Mouse (Mus musculus) embryonic facial prominence, embryonic 11.5 days (tissue): ENCODE measurements around the gene Ugt1a8. TPM values are rescaled to one million over a fixed set of nuclear protein-coding genes. Genes with fewer than 3 reads are reported as not detected.
A peak's percentile ranks its signal among the peaks of the same experiment; 100 is the strongest.
"Not testable (repeated sequence)": the region's sequence is repeated elsewhere in the genome, so short reads cannot be mapped to it uniquely, and the experiment has no call there.

Experiments used
- ATAC-seq: fragments of 200-750 bp; cut with Nextera tagmentation; replicated peaks from 2 replicates; pipeline ENCODE4 v1.8.0; 2017; ENCODE audit warnings: low read depth; ENCODE audit not compliant: insufficient number of reproducible peaks, low FRiP score, low TSS enrichment
- DNase-seq: peaks from one replicate; pipeline ENCODE4 v3.0.0-alpha.2; 2015; ENCODE audit warnings: low spot score
- H3K27ac ChIP-seq: fragments of 300-500 bp; sonication (generic); replicated peaks from 2 replicates; pipeline ENCODE4 v1.5.1; 2014; ENCODE audit warnings: mild to moderate bottlenecking, low read depth, low read length, control low read depth
- H3K27me3 ChIP-seq: fragments of 300-500 bp; sonication (generic); 2 replicates; pipeline ENCODE4 v1.6.1; 2014; ENCODE audit warnings: mild to moderate bottlenecking, low read length, moderate library complexity, mixed read lengths; ENCODE audit not compliant: control insufficient read depth, insufficient read depth
- H3K36me3 ChIP-seq: fragments of 300-500 bp; sonication (generic); replicated peaks from 2 replicates; pipeline ENCODE4 v1.6.1; 2014; ENCODE audit warnings: low read depth, mild to moderate bottlenecking, low read length, moderate library complexity, mixed read lengths; ENCODE audit not compliant: control insufficient read depth, insufficient read depth
- H3K4me1 ChIP-seq: fragments of 300-500 bp; sonication (generic); 2 replicates; pipeline ENCODE4 v1.6.1; 2014; ENCODE audit warnings: low read length, mixed read lengths; ENCODE audit not compliant: control insufficient read depth, insufficient read depth
- H3K4me2 ChIP-seq: fragments of 300-500 bp; sonication (generic); 2 replicates; pipeline ENCODE4 v1.6.1; 2014; ENCODE audit warnings: low read depth, mild to moderate bottlenecking, control low read depth, low read length, moderate library complexity
- H3K4me3 ChIP-seq: fragments of 300-500 bp; sonication (generic); 2 replicates; pipeline ENCODE4 v1.5.1; 2014; ENCODE audit warnings: low read depth, low read length, control low read depth
- H3K9ac ChIP-seq: fragments of 300-500 bp; sonication (generic); replicated peaks from 2 replicates; pipeline ENCODE4 v1.6.1; 2014; ENCODE audit warnings: mild to moderate bottlenecking, control low read depth, low read length
- H3K9me3 ChIP-seq: fragments of 300-500 bp; sonication (generic); replicated peaks from 2 replicates; pipeline ENCODE4 v1.6.1; 2016; ENCODE audit warnings: mild to moderate bottlenecking, low read length, inconsistent platforms, mixed read lengths; ENCODE audit not compliant: control insufficient read depth
- WGBS: fragments of 180-500 bp; shearing (Covaris S2); extraction: QIAGEN DNeasy Blood & Tissue Kit; methylation state at CpG from one replicate; pipeline ENCODE4 v1.1.7; 2014; 5-methylcytosine and 5-hydroxymethylcytosine counted together
- polyA plus RNA-seq: library from polyadenylated mRNA; unstranded; fragments of >200 nt; fragmentation: Nextera tagmentation; extraction: Ambion mirVana; gene quantifications from 2 replicates; pipeline ENCODE4 v1.2.1, GENCODE M21; 2014

Ugt1a8 gene
- polyA plus RNA-seq, 1 experiment from 2014 or later, result not detected

- no peak for DNase-seq
- Histone ChIP-seq H3K4me2 (no peak overlapping the region), H3K36me3 (no peaks in the 10 kb centered on the region), H3K27ac (no peak overlapping the region), H3K9ac (no peak overlapping the region), H3K4me3 (no peak overlapping the region), H3K27me3 (no peaks in the 10 kb centered on the region), H3K4me1 (no peaks in the 10 kb centered on the region), H3K9me3 (no peaks in the 10 kb centered on the region)
- ATAC-seq, result no peak
- WGBS, result 80% methylated on average over 2 of the region's 2 CpGs
Measured at GRCm38 (mm10) chr1:88074471-88074870, 13.1 kb upstream of the Ugt1a8 start.

GRCm38 (mm10) chr1:88077128-88077527, 10.5 kb upstream of the Ugt1a8 start:
- WGBS, result 85% methylated on average over 1 of the region's 1 CpGs
- DNase-seq, result no peak
- no peaks in the 10 kb centered on the region for H3K4me1 ChIP-seq
- no peaks in the 10 kb centered on the region for H3K9me3 ChIP-seq
- H3K4me3 ChIP-seq, result no peak overlapping the region
- no peak overlapping the region for H3K4me2 ChIP-seq
- no peak for ATAC-seq
- no peaks in the 10 kb centered on the region for H3K36me3 ChIP-seq
- no peak overlapping the region for H3K27ac ChIP-seq
- no peaks in the 10 kb centered on the region for H3K27me3 ChIP-seq
- H3K9ac ChIP-seq, result no peak overlapping the region

GRCm38 (mm10) chr1:88081670-88082069, 5.9 kb upstream of the Ugt1a8 start:
- 82% methylated on average over 1 of the region's 1 CpGs for WGBS
- Histone ChIP-seq H3K9ac (no peak overlapping the region), H3K4me3 (no peak overlapping the region), H3K36me3 (no peaks in the 10 kb centered on the region), H3K4me2 (no peak overlapping the region), H3K27me3 (no peaks in the 10 kb centered on the region), H3K9me3 (no peaks in the 10 kb centered on the region), H3K4me1 (no peaks in the 10 kb centered on the region), H3K27ac (no peak overlapping the region)
- ATAC-seq, result no peak
- DNase-seq, result no peak

GRCm38 (mm10) chr1:88086125-88086524, 1.5 kb upstream of the Ugt1a8 start:
- H3K9me3 ChIP-seq, result no peaks in the 10 kb centered on the region
- H3K4me2 ChIP-seq, result no peak overlapping the region
- ATAC-seq (no peak), DNase-seq (no peak)
- 71% methylated on average over 1 of the region's 1 CpGs for WGBS
- no peaks in the 10 kb centered on the region for H3K4me1 ChIP-seq
- no peaks in the 10 kb centered on the region for H3K27me3 ChIP-seq
- no peaks in the 10 kb centered on the region for H3K36me3 ChIP-seq
- H3K27ac ChIP-seq, result no peak overlapping the region
- H3K4me3 ChIP-seq, result no peak overlapping the region
- no peak overlapping the region for H3K9ac ChIP-seq

GRCm38 (mm10) chr1:88092341-88092740, 4.7 kb downstream of the Ugt1a8 start:
- no peaks in the 10 kb centered on the region for H3K27me3 ChIP-seq
- no peaks in the 10 kb centered on the region for H3K4me1 ChIP-seq
- ATAC-seq (no peak), DNase-seq (no peak)
- no peak overlapping the region for H3K4me2 ChIP-seq
- H3K9ac ChIP-seq, result no peak overlapping the region
- no peak overlapping the region for H3K4me3 ChIP-seq
- no peaks in the 10 kb centered on the region for H3K9me3 ChIP-seq
- H3K36me3 ChIP-seq, result no peaks in the 10 kb centered on the region
- H3K27ac ChIP-seq, result no peak overlapping the region

GRCm38 (mm10) chr1:88094270-88094676, 6.7 kb downstream of the Ugt1a8 start:
- H3K9ac ChIP-seq, ATAC-seq, DNase-seq: not testable (repeated sequence)

GRCm38 (mm10) chr1:88094941-88095492, 7.4 kb downstream of the Ugt1a8 start, which contains the start of gene Ugt1a7c:
Ugt1a7c (plus strand) TSS chr1:88095062.
- DNase-seq (peak; percentile 24), ATAC-seq (no peak)
- H3K4me2 ChIP-seq, result no peak within 1 kb of the TSS
- H3K9me3 ChIP-seq, result no peaks in the 10 kb centered on the region
- no peaks in the 10 kb centered on the region for H3K27me3 ChIP-seq
- no peaks in the 10 kb centered on the region for H3K4me1 ChIP-seq
- no peaks in the 10 kb centered on the region for H3K36me3 ChIP-seq
- H3K27ac ChIP-seq, result no peak within 1 kb of the TSS
- no peak within 1 kb of the TSS for H3K4me3 ChIP-seq
- WGBS, result 52% methylated on average over 10 of the region's 10 CpGs
- no peak within 1 kb of the TSS; the same call in 1 of the 2 replicates for H3K9ac ChIP-seq

More at GRCm38 (mm10) chr1:88094270-88094676, 6.7 kb downstream of the Ugt1a8 start:
- not testable (repeated sequence) for H3K4me3 ChIP-seq, H3K27ac ChIP-seq, H3K36me3 ChIP-seq, H3K9me3 ChIP-seq, H3K27me3 ChIP-seq, H3K4me2 ChIP-seq, H3K4me1 ChIP-seq
- 76% methylated on average over 3 of the region's 3 CpGs for WGBS

GRCm38 (mm10) chr1:88098546-88098945, 10.9 kb downstream of the Ugt1a8 start:
- H3K4me2 ChIP-seq, H3K27ac ChIP-seq, DNase-seq, H3K36me3 ChIP-seq, H3K4me3 ChIP-seq, H3K9me3 ChIP-seq, H3K9ac ChIP-seq, ATAC-seq, H3K27me3 ChIP-seq, H3K4me1 ChIP-seq: not testable (repeated sequence)
- 90% methylated on average over 3 of the region's 3 CpGs for whole genome bisulfite sequencing
